Mouse (Mus musculus) E14TG2a.4 (cell line): Measurements from ENCODE around the gene Lctl.

Experiments
- H3K27me3 ChIP-seq: 2 replicates; pipeline ENCODE4 v1.6.1; 2014; ENCODE audit warnings: low read length, control low read depth; ENCODE audit not compliant: insufficient read depth
- H3K36me3 ChIP-seq: 2 replicates; pipeline ENCODE4 v1.6.1; 2014; ENCODE audit warnings: low read length, control low read depth; ENCODE audit not compliant: insufficient read depth
- H3K4me1 ChIP-seq: replicated peaks from 2 replicates; pipeline ENCODE4 v1.6.1; 2014; ENCODE audit warnings: low read depth, low read length, control low read depth
- H3K4me3 ChIP-seq: replicated peaks from 2 replicates; pipeline ENCODE4 v1.5.1; 2014; ENCODE audit warnings: mild to moderate bottlenecking, low read length
- H3K9me3 ChIP-seq: 2 replicates; pipeline ENCODE4 v1.6.1; 2014; ENCODE audit warnings: low read length, control low read depth
- CTCF ChIP-seq: conservative IDR thresholded peaks from 2 replicates; pipeline ENCODE4 v1.5.1; 2014; ENCODE audit warnings: low read length
- NANOG ChIP-seq: IDR thresholded peaks from 2 replicates; pipeline ENCODE4 v1.6.1; 2014; ENCODE audit warnings: borderline replicate concordance, low read length, mixed read lengths
- POU5F1 ChIP-seq: IDR thresholded peaks from 2 replicates; pipeline ENCODE4 v1.6.1; 2014; ENCODE audit warnings: low read length, borderline replicate concordance

Lctl gene

GRCm38 (mm10) chr9:64116876-64117275, at the start of gene Lctl:
Gene Lctl (plus strand): TSS chr9:64117147.
- Histone ChIP-seq H3K27me3 (peaks cover 9% of the 10 kb centered on the region; the same call in 1 of the 2 replicates), H3K9me3 (no peaks in the 10 kb centered on the region), H3K36me3 (no peaks in the 10 kb centered on the region), H3K4me3 (no peak within 1 kb of the TSS), H3K4me1 (peaks cover 33% of the 10 kb centered on the region)
- no peak for TF ChIP-seq NANOG
- TF ChIP-seq POU5F1, result no peak
- no peak for TF ChIP-seq CTCF

DNA sequence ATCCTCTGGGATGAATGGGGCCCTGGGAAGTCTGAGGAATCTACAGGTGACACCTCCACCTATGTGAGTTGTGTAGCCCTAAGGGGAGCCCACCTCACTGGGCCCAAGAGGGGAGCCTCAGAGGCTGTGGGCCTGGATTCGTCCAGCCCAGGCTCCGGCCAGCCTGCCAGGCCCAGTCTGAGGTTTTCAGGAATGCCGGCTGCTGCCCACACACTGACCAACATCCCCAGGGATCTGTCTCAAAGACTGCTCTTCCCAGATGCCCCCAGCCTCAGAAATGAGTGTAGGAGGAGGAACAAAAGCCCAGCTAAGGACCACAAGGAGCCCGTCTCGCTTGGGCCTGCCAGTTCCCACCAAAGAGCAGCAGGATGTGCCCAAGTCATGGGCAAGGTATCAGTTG, 49.2 kb upstream of the Lctl start:
- no peaks in the 10 kb centered on the region for H3K36me3 ChIP-seq
- no peaks in the 10 kb centered on the region for H3K9me3 ChIP-seq

DNA sequence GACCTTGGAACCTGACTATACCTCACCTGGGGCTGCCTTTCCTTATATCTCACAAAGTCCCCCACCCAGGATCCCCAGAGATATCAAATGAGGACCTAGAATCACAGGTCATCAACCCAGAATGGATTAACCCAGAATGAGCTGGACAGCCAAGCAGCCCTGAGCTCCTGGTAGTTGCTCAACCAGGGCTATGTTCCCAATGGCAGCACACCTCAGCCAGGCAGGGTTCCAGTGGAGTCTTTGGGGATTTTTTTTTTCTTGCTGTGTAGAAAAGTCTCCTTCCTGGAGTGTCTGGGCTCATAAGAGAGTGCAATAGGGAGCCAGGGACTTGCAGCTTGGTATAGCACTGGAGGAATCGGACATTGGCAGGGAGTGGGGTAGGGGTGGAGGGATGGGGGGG, 48.4 kb upstream of the Lctl start:
- no peak for TF ChIP-seq POU5F1
- no peak for TF ChIP-seq CTCF
- TF ChIP-seq NANOG, result no peak
- Histone ChIP-seq H3K36me3 (no peaks in the 10 kb centered on the region), H3K4me1 (peaks cover 23% of the 10 kb centered on the region), H3K27me3 (peaks cover 27% of the 10 kb centered on the region), H3K4me3 (no peak overlapping the region), H3K9me3 (no peaks in the 10 kb centered on the region)

More for the DNA sequence above, 49.2 kb upstream of the Lctl start:
- no peak for TF ChIP-seq POU5F1
- TF ChIP-seq CTCF, result no peak
- TF ChIP-seq NANOG, result no peak
- Histone ChIP-seq H3K4me1 (peaks cover 23% of the 10 kb centered on the region), H3K4me3 (no peak overlapping the region), H3K27me3 (peaks cover 30% of the 10 kb centered on the region)

GRCm38 (mm10) chr9:64069131-64069530, 47.8 kb upstream of the Lctl start:
- peaks cover 23% of the 10 kb centered on the region for H3K4me1 ChIP-seq
- H3K36me3 ChIP-seq, result no peaks in the 10 kb centered on the region
- H3K4me3 ChIP-seq, result no peak overlapping the region
- H3K27me3 ChIP-seq, result peaks cover 27% of the 10 kb centered on the region
- no peaks in the 10 kb centered on the region for H3K9me3 ChIP-seq
- no peak for TF ChIP-seq NANOG
- no peak for TF ChIP-seq POU5F1
- no peak for TF ChIP-seq CTCF

DNA sequence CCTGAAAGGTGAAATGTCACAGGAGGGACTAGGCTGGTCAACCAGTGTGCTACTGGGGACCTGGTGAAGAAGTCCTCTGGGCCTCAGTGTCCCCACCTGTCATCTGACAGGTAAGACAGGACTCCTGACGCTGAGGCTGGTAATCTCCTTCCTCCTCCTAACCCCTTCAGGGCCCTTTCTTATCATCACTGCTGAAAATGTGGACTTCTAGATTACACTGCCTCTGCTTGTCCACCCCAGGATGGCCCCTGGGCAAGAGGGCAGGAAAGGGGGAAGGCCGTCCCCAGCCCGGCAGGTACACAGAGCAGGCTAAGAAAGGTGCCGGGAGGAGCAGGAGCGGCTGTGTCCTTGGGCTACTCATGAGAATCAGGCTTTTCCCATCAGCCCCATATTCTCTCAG, 46.3 kb upstream of the Lctl start:
- H3K36me3 ChIP-seq, result no peaks in the 10 kb centered on the region
- no peak for TF ChIP-seq NANOG
- no peak for TF ChIP-seq CTCF
- no peak for TF ChIP-seq POU5F1
- H3K4me3 ChIP-seq, result no peak overlapping the region
- no peaks in the 10 kb centered on the region for H3K9me3 ChIP-seq
- H3K4me1 ChIP-seq, result peaks cover 23% of the 10 kb centered on the region
- peaks cover 19% of the 10 kb centered on the region for H3K27me3 ChIP-seq

- H3K36me3 ChIP-seq, result no peaks in the 10 kb centered on the region
- H3K9me3 ChIP-seq, result no peaks in the 10 kb centered on the region
- H3K27me3 ChIP-seq, result peaks cover 18% of the 10 kb centered on the region
- TF ChIP-seq NANOG, result no peak
- H3K4me1 ChIP-seq, result peaks cover 19% of the 10 kb centered on the region
- H3K4me3 ChIP-seq, result no peak overlapping the region
These were observed 42.1 kb upstream of the Lctl start for GRCm38 (mm10) chr9:64074831-64075230.

GRCm38 (mm10) chr9:64076412-64076811, 40.5 kb upstream of the Lctl start:
- Histone ChIP-seq H3K27me3 (peaks cover 20% of the 10 kb centered on the region), H3K4me3 (no peak overlapping the region), H3K4me1 (peaks cover 28% of the 10 kb centered on the region), H3K9me3 (no peaks in the 10 kb centered on the region), H3K36me3 (no peaks in the 10 kb centered on the region)
- TF ChIP-seq POU5F1 (no peak), NANOG (no peak), CTCF (no peak)

DNA sequence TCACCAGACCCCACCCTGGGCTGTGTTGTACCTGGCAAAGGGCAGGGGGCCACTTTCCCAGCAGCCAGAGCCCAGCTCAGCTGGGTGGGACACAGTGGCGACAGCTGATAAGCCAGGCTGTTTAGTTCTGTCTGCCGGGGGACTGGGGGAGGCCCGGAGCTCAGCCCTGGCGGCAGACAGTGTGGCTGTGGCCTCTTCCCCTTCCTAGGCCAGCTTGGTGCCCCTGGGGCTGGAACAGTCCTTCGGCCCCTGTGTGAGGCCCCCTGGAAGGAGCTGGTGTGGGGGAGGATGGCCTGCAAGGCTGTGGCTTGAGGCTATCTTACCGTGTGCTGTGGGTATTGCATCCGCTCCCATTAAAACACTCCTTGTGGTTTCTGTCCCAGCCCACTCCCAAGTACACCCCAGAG, 38.6 kb upstream of the Lctl start:
- H3K9me3 ChIP-seq, result no peaks in the 10 kb centered on the region
- peaks cover 29% of the 10 kb centered on the region for H3K27me3 ChIP-seq
- H3K4me1 ChIP-seq, result peaks cover 28% of the 10 kb centered on the region
- no peak overlapping the region for H3K4me3 ChIP-seq
- no peak for TF ChIP-seq POU5F1
- no peak for TF ChIP-seq NANOG
- TF ChIP-seq CTCF, result no peak
- no peaks in the 10 kb centered on the region for H3K36me3 ChIP-seq

DNA sequence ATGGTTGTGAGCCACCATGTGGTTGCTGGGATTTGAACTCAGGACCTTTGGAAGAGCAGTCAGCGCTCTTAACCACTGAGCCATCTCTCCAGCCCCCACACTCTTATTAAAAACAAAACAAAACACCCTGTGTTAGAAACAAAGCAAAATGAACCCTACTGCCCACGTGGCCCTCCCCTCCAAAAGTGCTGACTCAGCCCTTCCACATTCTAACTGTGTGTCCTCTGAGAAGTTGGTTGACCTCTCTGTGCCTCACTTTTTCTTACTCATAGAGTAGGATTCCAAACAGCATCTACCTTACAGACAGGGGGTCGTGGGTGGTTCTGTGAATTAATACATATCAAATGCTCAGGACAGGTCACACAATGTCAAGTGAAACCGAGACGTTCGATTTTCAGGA, 37.0 kb upstream of the Lctl start:
- Histone ChIP-seq H3K4me1 (peaks cover 40% of the 10 kb centered on the region), H3K27me3 (peaks cover 44% of the 10 kb centered on the region), H3K9me3 (no peaks in the 10 kb centered on the region), H3K4me3 (no peak overlapping the region), H3K36me3 (no peaks in the 10 kb centered on the region)
- TF ChIP-seq POU5F1 (no peak), CTCF (no peak)

- H3K36me3 ChIP-seq, result no peaks in the 10 kb centered on the region
- peak overlapping the region; percentile 74 for H3K4me3 ChIP-seq
- TF ChIP-seq POU5F1 (no peak), NANOG (no peak), CTCF (no peak)
- H3K4me1 ChIP-seq, result peaks cover 64% of the 10 kb centered on the region
- H3K27me3 ChIP-seq, result peaks cover 39% of the 10 kb centered on the region
- H3K9me3 ChIP-seq, result no peaks in the 10 kb centered on the region
These were observed 32.7 kb upstream of the Lctl start for GRCm38 (mm10) chr9:64084231-64084630.
